Mouse (Mus musculus) A20 (cell line): ENCODE data around the gene Ins2.

Experiments used
- DNase-seq: peaks from one replicate; pipeline ENCODE4 v3.0.0-alpha.2; 2011; ENCODE audit warnings: low read depth, low spot score

The Ins2 gene

GRCm38 (mm10) chr7:142664465-142665029, 78.6 kb downstream of the Ins2 start:
- no peak for DNase-seq

GRCm38 (mm10) chr7:142663931-142664421, 79.2 kb downstream of the Ins2 start:
- no peak for DNase-seq

- no peak for DNase-seq
These were observed 80.0 kb downstream of the Ins2 start for GRCm38 (mm10) chr7:142663151-142663550.

- no peak for DNase-seq
These were observed 81.4 kb downstream of the Ins2 start for GRCm38 (mm10) chr7:142661811-142662210.

GRCm38 (mm10) chr7:142661046-142661445, 82.1 kb downstream of the Ins2 start:
- DNase-seq: no peak

GRCm38 (mm10) chr7:142660651-142660945, 82.6 kb downstream of the Ins2 start:
- no peak for DNase-seq

GRCm38 (mm10) chr7:142659767-142660650, 83.2 kb downstream of the Ins2 start:
- no peak for DNase-seq

GRCm38 (mm10) chr7:142659181-142659681, 84.0 kb downstream of the Ins2 start:
- DNase-seq: no peak

- no peak for DNase-seq
These were observed 84.5 kb downstream of the Ins2 start for GRCm38 (mm10) chr7:142658681-142659180.

- no peak for DNase-seq
These were observed 85.2 kb downstream of the Ins2 start for GRCm38 (mm10) chr7:142657821-142658614.

GRCm38 (mm10) chr7:142657341-142657791, 85.8 kb downstream of the Ins2 start:
- no peak for DNase-seq

- no peak for DNase-seq
These were observed 87.1 kb downstream of the Ins2 start for GRCm38 (mm10) chr7:142656055-142656454.

GRCm38 (mm10) chr7:142655633-142656032, 87.5 kb downstream of the Ins2 start:
- no peak for DNase-seq

GRCm38 (mm10) chr7:142653726-142654125, 89.5 kb downstream of the Ins2 start:
- DNase-seq: no peak

- no peak for DNase-seq
These were observed 96.5 kb downstream of the Ins2 start for GRCm38 (mm10) chr7:142646676-142647075.

GRCm38 (mm10) chr7:142645045-142645444, 98.1 kb downstream of the Ins2 start:
- DNase-seq: no peak

GRCm38 (mm10) chr7:142636178-142636577, 107.0 kb downstream of the Ins2 start:
- no peak for DNase-seq

- DNase-seq: no peak
These were observed 112.5 kb downstream of the Ins2 start for GRCm38 (mm10) chr7:142630691-142631090.

GRCm38 (mm10) chr7:142629806-142630205, 113.4 kb downstream of the Ins2 start:
- no peak for DNase-seq
